8 mouse cellular contexts compared by ENCODE assay signal in genomic region chr13:51848481-51849240, GRCm38 (mm10). TPM values are rescaled to one million over a fixed set of nuclear protein-coding genes. Genes with fewer than 3 reads are reported as not detected.
DNase-seq lines count a peak whose midpoint lies in the region; ATAC-seq and TF ChIP-seq lines count a peak whose summit lies in the region.

No protein-coding gene starts in this region.

- H3K9ac ChIP-seq in intestine, postnatal 0 days (ENCODE audit: low read depth, low read length) = peak overlapping the region; percentile 69
- H3K9ac ChIP-seq in midbrain, embryonic 12.5 days (replicated peaks) = peak overlapping the region; percentile 74

- H3K9me3 ChIP-seq in intestine, postnatal 0 days (ENCODE audit: control insufficient read depth) = no peaks in the 10 kb centered on the region
- H3K9me3 ChIP-seq in limb, embryonic 10.5 days (replicated peaks) = no peaks in the 10 kb centered on the region
- H3K9me3 ChIP-seq in midbrain, embryonic 12.5 days = no peaks in the 10 kb centered on the region

- H3K4me2 ChIP-seq in intestine, postnatal 0 days (replicated peaks; ENCODE audit: low read depth) = peak overlapping the region; percentile 95
- H3K4me2 ChIP-seq in midbrain, embryonic 12.5 days (replicated peaks) = peak overlapping the region; percentile 66

- H3K27ac ChIP-seq in intestine, postnatal 0 days (ENCODE audit: low read depth, low read length) = peak overlapping the region; percentile 80
- H3K27ac ChIP-seq in limb, embryonic 10.5 days = peak overlapping the region; percentile 86
- peak overlapping the region; percentile 93 for H3K27ac ChIP-seq in midbrain, embryonic 12.5 days (replicated peaks)

- H3K4me3 ChIP-seq in intestine, postnatal 0 days (ENCODE audit: low read depth, low read length) = peak overlapping the region; percentile 69
- H3K4me3 ChIP-seq in limb, embryonic 10.5 days = peak overlapping the region; percentile 67
- H3K4me3 ChIP-seq in midbrain, embryonic 12.5 days = peak overlapping the region; percentile 60

- peak; percentile 11 for ATAC-seq in intestine, postnatal 0 days
- ATAC-seq in midbrain, embryonic 12.5 days (ENCODE audit: low FRiP score, low read depth) = peak; percentile 41; the same call in 1 of the 2 replicates

- no peaks in the 10 kb centered on the region for H3K36me3 ChIP-seq in intestine, postnatal 0 days (ENCODE audit: control insufficient read depth, insufficient read depth)
- H3K36me3 ChIP-seq in limb, embryonic 10.5 days = no peaks in the 10 kb centered on the region
- H3K36me3 ChIP-seq in midbrain, embryonic 12.5 days = no peaks in the 10 kb centered on the region

- TF ChIP-seq CTCF in intestine, postnatal 0 days (IDR thresholded peaks at IDR 0.05; ENCODE audit: low read depth) = no peak

- peak; percentile 54 for DNase-seq in cerebellum, adult 11-12 months
- no peak for DNase-seq in cerebellum, postnatal 36 days
- DNase-seq in c-Kit-negative CD71-positive TER-119-positive erythroid progenitor cells, embryonic 14.5 days (ENCODE audit: low read depth, low spot score) = peak; percentile 62
- peak; percentile 56 to 64 for DNase-seq in frontal cortex, postnatal 14 days (ENCODE audit: low spot score in 2 of 2)
- peak; percentile 71 for DNase-seq in limb, embryonic 10.5 days (ENCODE audit: low spot score)
- DNase-seq in spleen, postnatal 14 days (ENCODE audit: low spot score in 2 of 2) = peak; percentile 19 to 35

- no peaks in the 10 kb centered on the region for H3K27me3 ChIP-seq in intestine, postnatal 0 days (replicated peaks; ENCODE audit: control insufficient read depth, insufficient read depth, low read length)
- H3K27me3 ChIP-seq in limb, embryonic 10.5 days (ENCODE audit: low read depth, poor library complexity, severe bottlenecking) = peaks cover 40% of the 10 kb centered on the region
- peaks cover 64% of the 10 kb centered on the region for H3K27me3 ChIP-seq in midbrain, embryonic 12.5 days

- WGBS in intestine, postnatal 0 days = 2% methylated on average over 20 of the region's 20 CpGs
- WGBS in limb, embryonic 10.5 days = 1% methylated on average over 19 of the region's 20 CpGs
- WGBS in midbrain, embryonic 12.5 days = under 1% methylated on average over 20 of the region's 20 CpGs

- peaks cover 4% of the 10 kb centered on the region; the same call in 1 of the 2 replicates for H3K4me1 ChIP-seq in intestine, postnatal 0 days (replicated peaks; ENCODE audit: control insufficient read depth, insufficient read depth, low read length)
- peaks cover 79% of the 10 kb centered on the region for H3K4me1 ChIP-seq in limb, embryonic 10.5 days
- peaks cover 47% of the 10 kb centered on the region for H3K4me1 ChIP-seq in midbrain, embryonic 12.5 days

RNA-seq across cellular contexts. Expression of gene Gadd45g, which starts 2.2 kb away (rescaled TPM):
- polyA plus RNA-seq in intestine, postnatal 0 days (2015; fragmentation: Nextera tagmentation; extraction: Ambion mirVana) = 28.7 and 32.7 TPM in 2 replicates
- 14.3 and 18.6 TPM in 2 replicates for polyA plus RNA-seq in limb, embryonic 10.5 days (2016; fragmentation: Nextera tagmentation; extraction: Ambion mirVana)
- polyA plus RNA-seq in midbrain, embryonic 12.5 days (2016; fragmentation: Nextera tagmentation; extraction: Ambion mirVana) = 333 and 354 TPM in 2 replicates

RNA-seq across cellular contexts. Expression of gene Sema4d, which starts 55.1 kb away (rescaled TPM):
- polyA plus RNA-seq in intestine, postnatal 0 days (2015; fragmentation: Nextera tagmentation; extraction: Ambion mirVana) = 3.4 TPM in 2 replicates
- 5.9 and 6.0 TPM in 2 replicates for polyA plus RNA-seq in limb, embryonic 10.5 days (2016; fragmentation: Nextera tagmentation; extraction: Ambion mirVana)
- polyA plus RNA-seq in midbrain, embryonic 12.5 days (2016; fragmentation: Nextera tagmentation; extraction: Ambion mirVana) = 4.9 and 6.6 TPM in 2 replicates

Comparison
In these comparisons a context has a peak if more than half of its experiments do, and no peak if none do; other contexts are left out.
1. DNase-seq: peak in cerebellum, adult 11-12 months (single experiment), c-Kit-negative CD71-positive TER-119-positive erythroid progenitor cells, embryonic 14.5 days (single experiment), frontal cortex, postnatal 14 days (2 of 2), limb, embryonic 10.5 days (single experiment) and spleen, postnatal 14 days (2 of 2); none in cerebellum, postnatal 36 days (0 of 2).
2. Peak in every context shown above with its lines, with median percentiles within 50 percentile points of each other: H3K27ac ChIP-seq and H3K4me3 ChIP-seq.